Mouse (Mus musculus) intestine, embryonic 16.5 days (tissue): ENCODE results near the gene Hspe1. TPM values are rescaled to one million over a fixed set of nuclear protein-coding genes. Genes with fewer than 3 reads are reported as not detected.
"Not testable (repeated sequence)": the region's sequence is repeated elsewhere in the genome, so short reads cannot be mapped to it uniquely, and the experiment has no call there.

ENCODE experiments used
- ATAC-seq: fragments of 200-750 bp; cut with Nextera tagmentation; 2 replicates; pipeline ENCODE4 v1.8.0; 2017; ENCODE audit warnings: moderate TSS enrichment, moderate library complexity
- H3K27ac ChIP-seq: fragments of 300-500 bp; sonication (generic); 2 replicates; pipeline ENCODE4 v1.5.1; 2014; ENCODE audit warnings: mild to moderate bottlenecking, low read length
- H3K27me3 ChIP-seq: fragments of 300-500 bp; sonication (generic); replicated peaks from 2 replicates; pipeline ENCODE4 v1.6.1; 2014; ENCODE audit warnings: low read length, control low read depth, mixed read lengths; ENCODE audit not compliant: control insufficient read depth, insufficient read depth
- H3K36me3 ChIP-seq: fragments of 300-500 bp; sonication (generic); 2 replicates; pipeline ENCODE4 v1.6.1; 2014; ENCODE audit warnings: low read length, control low read depth; ENCODE audit not compliant: control insufficient read depth, insufficient read depth
- H3K4me1 ChIP-seq: fragments of 300-500 bp; sonication (generic); 2 replicates; pipeline ENCODE4 v1.6.1; 2014; ENCODE audit warnings: low read length, control low read depth, mixed read lengths; ENCODE audit not compliant: control insufficient read depth, insufficient read depth
- H3K4me2 ChIP-seq: fragments of 300-500 bp; sonication (generic); 2 replicates; pipeline ENCODE4 v1.6.1; 2014; ENCODE audit warnings: low read depth, low read length, control low read depth
- H3K4me3 ChIP-seq: fragments of 300-500 bp; sonication (generic); 2 replicates; pipeline ENCODE4 v1.5.1; 2014; ENCODE audit warnings: mild to moderate bottlenecking, low read length
- H3K9ac ChIP-seq: fragments of 300-500 bp; sonication (generic); 2 replicates; pipeline ENCODE4 v1.6.1; 2014; ENCODE audit warnings: low read depth, low read length
- H3K9me3 ChIP-seq: fragments of 300-500 bp; sonication (generic); 2 replicates; pipeline ENCODE4 v1.6.1; 2016; ENCODE audit warnings: low read length, control low read depth; ENCODE audit not compliant: control insufficient read depth
- WGBS: fragments of 180-500 bp; shearing (Covaris S2); extraction: QIAGEN DNeasy Blood & Tissue Kit; methylation state at CpG from one replicate; pipeline ENCODE4 v1.1.7; 2014; 5-methylcytosine and 5-hydroxymethylcytosine counted together
- polyA plus RNA-seq: library from polyadenylated mRNA; unstranded; fragments of >200 nt; fragmentation: Nextera tagmentation; extraction: Ambion mirVana; gene quantifications from 2 replicates; pipeline ENCODE4 v1.2.1, GENCODE M21; 2015

Hspe1 gene
- polyA plus RNA-seq, 1 experiment from 2014 or later, result 742 TPM

DNA sequence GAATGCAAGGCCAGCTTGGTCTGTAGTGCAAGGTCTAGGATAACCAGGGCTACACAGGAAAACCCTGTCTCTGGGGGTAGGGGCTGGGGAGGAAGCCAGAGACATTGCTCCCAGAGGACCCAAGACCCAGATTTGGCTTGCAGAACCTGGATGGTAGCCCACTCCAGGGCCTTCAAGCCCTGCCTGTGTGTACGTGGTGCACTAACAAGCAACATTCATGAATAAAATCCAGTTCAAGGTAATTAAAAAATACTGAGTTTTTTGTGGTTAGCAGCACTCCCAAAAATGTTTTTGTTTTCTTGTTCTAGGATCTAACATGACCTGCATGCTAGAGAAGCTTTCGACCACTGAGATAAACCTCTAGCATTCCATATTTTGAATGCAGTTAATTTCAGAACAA lies 4.1 kb downstream of the Hspe1 start:
- H3K27ac ChIP-seq, result no peak overlapping the region
- H3K27me3 ChIP-seq, result no peaks in the 10 kb centered on the region
- 94% methylated on average over 2 of the region's 2 CpGs for WGBS
- no peaks in the 10 kb centered on the region for H3K36me3 ChIP-seq
- H3K9me3 ChIP-seq, result no peaks in the 10 kb centered on the region
- no peak overlapping the region for H3K4me2 ChIP-seq
- no peak overlapping the region for H3K9ac ChIP-seq
- H3K4me3 ChIP-seq, result no peak overlapping the region
- ATAC-seq, result no peak
- peaks cover 6% of the 10 kb centered on the region for H3K4me1 ChIP-seq

DNA sequence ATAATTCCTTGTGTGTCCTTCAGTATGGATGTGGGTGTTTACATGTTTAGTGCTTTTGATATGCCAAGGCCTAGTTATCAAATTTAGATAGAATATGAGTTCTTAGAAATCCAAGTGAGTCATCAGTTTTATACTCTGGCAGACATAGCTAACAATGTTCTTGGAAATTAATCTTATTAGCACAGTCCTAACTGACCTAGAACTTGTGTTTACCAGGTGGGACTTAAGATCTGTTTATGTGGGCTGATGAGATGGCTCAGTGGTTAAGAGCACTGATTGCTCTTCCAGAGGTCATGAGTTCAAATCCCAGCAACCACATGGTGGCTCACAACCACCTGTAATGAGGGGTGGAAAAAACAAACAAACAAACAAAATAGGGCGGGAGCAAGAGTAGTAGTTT lies 4.5 kb downstream of the Hspe1 start:
- Histone ChIP-seq H3K27me3 (no peaks in the 10 kb centered on the region), H3K4me3 (no peak overlapping the region), H3K4me2 (no peak overlapping the region), H3K36me3 (no peaks in the 10 kb centered on the region), H3K4me1 (peaks cover 6% of the 10 kb centered on the region), H3K9ac (no peak overlapping the region), H3K27ac (no peak overlapping the region), H3K9me3 (no peaks in the 10 kb centered on the region)
- 88% methylated on average over 1 of the region's 1 CpGs for WGBS
- no peak for ATAC-seq

DNA sequence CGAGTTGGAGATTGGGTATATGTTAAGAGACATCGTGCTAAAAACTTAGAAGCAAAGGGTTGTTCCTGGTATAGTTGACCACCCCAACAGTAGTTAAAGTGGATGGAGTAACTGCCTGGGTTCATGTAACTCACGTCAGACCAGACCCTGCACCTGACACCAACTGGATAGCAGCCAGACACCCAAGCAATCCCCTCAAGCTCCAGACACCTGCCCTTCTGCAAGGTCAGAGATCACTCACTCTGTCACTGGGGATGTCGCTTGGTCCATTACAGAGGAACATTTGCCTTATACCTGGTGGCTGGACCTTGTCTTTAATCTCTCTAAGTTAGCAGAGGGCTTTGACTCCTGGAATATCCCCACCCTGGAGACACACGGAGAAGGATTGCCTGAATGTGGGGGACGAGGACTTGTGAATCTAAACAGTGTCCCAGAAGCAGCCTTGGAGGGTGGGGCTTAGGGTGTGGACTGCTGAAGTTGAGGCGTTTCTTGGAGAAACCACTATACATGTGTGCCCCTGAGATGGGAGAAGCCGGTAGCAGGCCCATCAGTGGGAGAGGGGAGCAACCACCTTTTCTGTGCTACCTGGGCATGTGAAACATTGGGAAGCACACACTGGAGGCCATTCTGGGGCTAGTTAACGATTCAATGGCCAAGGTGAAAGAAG lies 19.1 kb downstream of the Hspe1 start:
- no peak for ATAC-seq
- 79% methylated on average over 9 of the region's 9 CpGs for WGBS
- Histone ChIP-seq H3K4me2 (no peak overlapping the region), H3K4me3 (no peak overlapping the region), H3K27ac (no peak overlapping the region), H3K4me1 (no peaks in the 10 kb centered on the region), H3K9me3 (no peaks in the 10 kb centered on the region), H3K36me3 (no peaks in the 10 kb centered on the region), H3K27me3 (no peaks in the 10 kb centered on the region), H3K9ac (no peak overlapping the region)

DNA sequence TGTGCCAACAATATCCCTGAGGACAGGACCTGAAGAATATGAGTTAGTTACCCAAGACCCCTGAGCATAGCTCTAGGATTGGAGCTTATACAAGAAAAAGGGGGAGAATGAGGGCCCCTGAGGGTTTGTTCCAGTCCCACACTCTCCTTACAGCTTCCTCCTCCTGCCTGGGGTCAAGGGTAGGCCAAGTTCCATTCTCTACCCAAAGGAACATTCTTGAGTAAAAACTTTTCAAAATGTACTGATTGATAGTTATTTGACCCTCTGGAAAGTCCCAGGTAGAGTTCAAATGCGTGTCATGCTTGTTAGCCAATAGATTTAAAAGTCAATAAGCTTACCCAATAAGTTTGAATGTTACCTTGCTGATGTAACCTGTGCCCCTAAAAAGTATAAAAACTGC lies 19.7 kb downstream of the Hspe1 start:
- Histone ChIP-seq H3K36me3 (no peaks in the 10 kb centered on the region), H3K27ac (no peak overlapping the region), H3K4me2 (no peak overlapping the region), H3K9ac (no peak overlapping the region), H3K9me3 (no peaks in the 10 kb centered on the region), H3K4me1 (no peaks in the 10 kb centered on the region), H3K27me3 (no peaks in the 10 kb centered on the region), H3K4me3 (no peak overlapping the region)
- no peak for ATAC-seq
- 91% methylated on average over 1 of the region's 1 CpGs for WGBS

DNA sequence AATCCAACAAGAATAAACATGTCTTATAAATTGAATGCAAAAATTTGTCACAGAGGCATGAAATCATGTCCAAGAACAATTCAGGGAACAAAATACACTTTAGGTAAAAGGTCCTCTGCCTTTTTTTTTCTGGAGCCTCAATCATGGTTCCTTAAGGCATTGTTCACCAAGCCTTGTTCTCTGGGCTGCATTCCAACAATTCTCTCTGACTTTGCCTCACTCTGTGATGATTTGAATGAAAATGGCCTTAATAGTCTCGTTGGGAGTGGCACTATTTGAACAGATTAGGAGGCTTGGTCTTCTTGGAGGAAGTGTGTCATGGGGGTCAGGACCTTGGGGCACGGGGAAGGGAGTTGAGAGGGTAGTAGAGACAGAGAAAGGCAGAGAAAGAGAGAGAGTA lies 20.5 kb downstream of the Hspe1 start:
- WGBS, result 50% methylated on average over 2 of the region's 2 CpGs
- Histone ChIP-seq H3K27me3 (no peaks in the 10 kb centered on the region), H3K9ac (no peak overlapping the region), H3K4me1 (no peaks in the 10 kb centered on the region), H3K9me3 (no peaks in the 10 kb centered on the region), H3K27ac (no peak overlapping the region), H3K36me3 (no peaks in the 10 kb centered on the region), H3K4me3 (no peak overlapping the region), H3K4me2 (no peak overlapping the region)
- ATAC-seq, result no peak

DNA sequence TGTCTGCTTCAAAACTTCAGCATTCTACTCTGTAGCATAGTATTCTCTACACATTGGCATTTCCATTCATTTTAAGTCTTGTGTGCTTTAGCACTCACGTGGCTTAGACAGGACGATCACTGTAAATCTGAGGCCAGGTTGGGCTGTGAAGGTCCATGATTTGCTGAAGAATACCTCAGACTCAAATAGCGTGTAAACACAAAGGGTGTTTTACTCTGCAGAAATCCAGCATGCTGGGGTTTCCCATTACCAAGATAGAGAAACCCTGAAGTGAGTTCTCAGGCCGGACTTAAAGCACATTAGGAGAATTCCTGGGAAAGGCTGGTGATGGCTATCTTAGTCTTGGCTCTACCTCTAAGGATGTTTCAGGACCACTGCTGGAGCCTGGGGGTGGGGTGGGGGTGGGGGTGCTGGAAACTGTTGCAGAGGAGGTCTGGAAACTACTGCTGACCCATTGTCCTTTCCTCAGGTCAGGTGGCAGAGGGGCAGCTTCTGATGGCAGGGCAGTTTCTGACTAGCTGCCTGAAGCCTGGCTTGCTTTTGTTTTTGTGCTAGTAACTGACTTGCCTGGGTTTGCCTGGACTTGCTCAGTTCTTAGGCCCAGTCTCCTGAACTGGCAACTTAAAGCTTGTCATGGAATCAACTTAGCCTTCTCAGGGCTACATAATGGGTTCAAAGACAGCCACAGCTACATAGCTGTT lies 21.3 kb downstream of the Hspe1 start:
- H3K4me3 ChIP-seq, result no peak overlapping the region
- H3K36me3 ChIP-seq, result no peaks in the 10 kb centered on the region
- no peak for ATAC-seq
- H3K27me3 ChIP-seq, result no peaks in the 10 kb centered on the region
- no peaks in the 10 kb centered on the region for H3K9me3 ChIP-seq
- 87% methylated on average over 4 of the region's 4 CpGs for WGBS
- no peak overlapping the region for H3K9ac ChIP-seq
- no peak overlapping the region for H3K4me2 ChIP-seq
- no peaks in the 10 kb centered on the region for H3K4me1 ChIP-seq
- no peak overlapping the region for H3K27ac ChIP-seq

DNA sequence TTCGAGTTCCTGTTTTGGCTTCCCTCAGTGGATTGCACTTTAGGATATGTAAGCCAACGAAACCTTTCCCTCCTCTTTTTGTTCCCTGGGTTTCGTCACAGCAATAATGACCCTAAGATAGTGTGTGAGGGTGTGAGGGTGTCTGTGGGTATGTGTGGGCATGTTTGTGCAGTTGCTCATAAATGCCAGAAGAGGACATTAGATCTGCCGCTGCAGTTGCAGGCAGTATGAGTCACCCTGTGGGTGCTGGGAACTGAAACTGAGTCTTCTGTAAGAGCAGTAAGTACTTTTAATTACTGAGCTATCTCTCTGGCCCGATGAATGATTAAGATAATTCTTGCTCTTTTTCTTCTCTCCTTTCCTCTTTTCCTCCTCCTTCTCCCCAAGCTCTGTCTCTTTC lies 35.1 kb downstream of the Hspe1 start:
- 0 out of 2 replicates have a peak, but pooled peaks cover 4% of the 10 kb centered on the region for H3K9me3 ChIP-seq
- no peaks in the 10 kb centered on the region for H3K4me1 ChIP-seq
- H3K27me3 ChIP-seq, result no peaks in the 10 kb centered on the region
- H3K36me3 ChIP-seq, result no peaks in the 10 kb centered on the region; the same call in 1 of the 2 replicates
- no peak for ATAC-seq
- no peak overlapping the region for H3K4me3 ChIP-seq
- H3K9ac ChIP-seq, result no peak overlapping the region
- H3K4me2 ChIP-seq, result no peak overlapping the region
- no peak overlapping the region for H3K27ac ChIP-seq
- WGBS, result 91% methylated on average over 5 of the region's 5 CpGs

DNA sequence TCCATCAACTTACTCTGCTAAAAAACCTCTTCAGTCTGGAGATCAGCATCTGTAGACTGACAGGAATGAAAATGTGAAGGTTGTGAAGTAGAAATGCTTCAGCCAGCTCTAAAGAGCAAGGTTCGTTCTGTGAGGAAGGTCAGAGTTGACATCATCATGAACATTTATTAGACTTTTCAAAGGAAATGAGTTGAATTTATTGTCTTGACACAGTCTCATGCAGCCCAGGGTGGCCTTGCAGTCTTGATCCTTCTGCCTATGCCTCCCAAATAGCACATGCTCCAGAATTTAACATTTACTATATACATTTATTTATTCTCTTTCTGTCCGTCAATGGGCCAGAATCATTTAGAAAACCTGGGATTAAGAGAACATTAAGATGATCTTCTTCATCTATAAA lies 35.6 kb downstream of the Hspe1 start:
- no peak overlapping the region for H3K9ac ChIP-seq
- no peaks in the 10 kb centered on the region for H3K4me1 ChIP-seq
- ATAC-seq, result no peak
- WGBS, result 77% methylated on average over 2 of the region's 2 CpGs
- H3K9me3 ChIP-seq, result 0 out of 2 replicates have a peak, but pooled peaks cover 4% of the 10 kb centered on the region
- H3K4me2 ChIP-seq, result no peak overlapping the region
- H3K27ac ChIP-seq, result no peak overlapping the region
- no peaks in the 10 kb centered on the region; the same call in 1 of the 2 replicates for H3K36me3 ChIP-seq
- H3K27me3 ChIP-seq, result no peaks in the 10 kb centered on the region
- no peak overlapping the region for H3K4me3 ChIP-seq

DNA sequence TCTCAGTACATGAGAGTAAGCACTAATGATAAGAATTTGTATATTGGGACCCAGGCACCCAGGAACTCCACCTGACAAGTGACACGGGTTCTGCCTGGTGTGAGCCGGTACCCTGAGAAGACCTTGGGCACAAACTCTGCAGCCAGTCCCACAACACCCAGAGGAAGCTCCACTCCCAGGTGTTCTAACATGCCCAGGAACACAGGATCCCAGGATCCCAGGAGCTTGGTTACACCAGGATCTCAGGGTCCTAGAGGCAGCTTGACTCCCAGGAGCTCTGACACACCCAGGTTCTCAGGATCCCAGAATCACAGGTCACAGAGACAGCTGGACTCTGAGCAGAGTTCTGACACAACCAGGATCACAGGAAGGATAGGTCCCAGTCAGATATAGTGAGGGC lies 36.2 kb downstream of the Hspe1 start:
- not testable (repeated sequence) for H3K27ac ChIP-seq, H3K36me3 ChIP-seq, H3K4me3 ChIP-seq, H3K4me1 ChIP-seq, H3K27me3 ChIP-seq, H3K9me3 ChIP-seq, ATAC-seq, H3K9ac ChIP-seq, H3K4me2 ChIP-seq
- WGBS, result 94% methylated on average over 2 of the region's 2 CpGs
